Mouse (Mus musculus) heart, embryonic 16.5 days (tissue): ENCODE data around the gene Cyba. TPM values are rescaled to one million over a fixed set of nuclear protein-coding genes. Genes with fewer than 3 reads are reported as not detected.

Experiments
- ATAC-seq: fragments of 200-750 bp; cut with Nextera tagmentation; replicated peaks from 2 replicates; pipeline ENCODE4 v1.8.0; 2017; ENCODE audit warnings: moderate number of reproducible peaks; ENCODE audit not compliant: insufficient read depth, low FRiP score; ENCODE audit errors: extremely low read depth
- H3K27ac ChIP-seq: fragments of 300-500 bp; sonication (generic); 2 replicates; pipeline ENCODE4 v1.5.1; 2014; ENCODE audit warnings: mild to moderate bottlenecking, low read length, control low read depth, moderate library complexity
- H3K27me3 ChIP-seq: fragments of 300-500 bp; sonication (generic); 2 replicates; pipeline ENCODE4 v1.6.1; 2014; ENCODE audit warnings: low read length, mixed read lengths; ENCODE audit not compliant: control insufficient read depth, insufficient read depth
- H3K36me3 ChIP-seq: fragments of 300-500 bp; sonication (generic); 2 replicates; pipeline ENCODE4 v1.6.1; 2014; ENCODE audit not compliant: control insufficient read depth, insufficient read depth
- H3K4me1 ChIP-seq: fragments of 300-500 bp; sonication (generic); 2 replicates; pipeline ENCODE4 v1.6.1; 2014; ENCODE audit warnings: low read length, mixed read lengths; ENCODE audit not compliant: control insufficient read depth, insufficient read depth
- H3K4me2 ChIP-seq: fragments of 300-500 bp; sonication (generic); 2 replicates; pipeline ENCODE4 v1.6.1; 2014; ENCODE audit warnings: low read depth, mild to moderate bottlenecking, control low read depth, low read length
- H3K4me3 ChIP-seq: fragments of 300-500 bp; sonication (generic); 2 replicates; pipeline ENCODE4 v1.5.1; 2014; ENCODE audit warnings: mild to moderate bottlenecking, control low read depth, low read length
- H3K9ac ChIP-seq: fragments of 300-500 bp; sonication (generic); 2 replicates; pipeline ENCODE4 v1.6.1; 2014; ENCODE audit warnings: low read length, control low read depth
- H3K9me3 ChIP-seq: fragments of 300-500 bp; sonication (generic); replicated peaks from 2 replicates; pipeline ENCODE4 v1.6.1; 2016; ENCODE audit warnings: low read length; ENCODE audit not compliant: control insufficient read depth
- WGBS: fragments of 180-500 bp; shearing (Covaris S2); extraction: QIAGEN DNeasy Blood & Tissue Kit; methylation state at CpG from one replicate; pipeline ENCODE4 v1.1.7; 2014; 5-methylcytosine and 5-hydroxymethylcytosine counted together
- polyA plus RNA-seq: library from polyadenylated mRNA; unstranded; fragments of >200 nt; fragmentation: Nextera tagmentation; extraction: Ambion mirVana; gene quantifications from 2 replicates; pipeline ENCODE4 v1.2.1, GENCODE M21; 2015

Gene Cyba
- polyA plus RNA-seq, 1 experiment from 2014 or later: 170 TPM

DNA sequence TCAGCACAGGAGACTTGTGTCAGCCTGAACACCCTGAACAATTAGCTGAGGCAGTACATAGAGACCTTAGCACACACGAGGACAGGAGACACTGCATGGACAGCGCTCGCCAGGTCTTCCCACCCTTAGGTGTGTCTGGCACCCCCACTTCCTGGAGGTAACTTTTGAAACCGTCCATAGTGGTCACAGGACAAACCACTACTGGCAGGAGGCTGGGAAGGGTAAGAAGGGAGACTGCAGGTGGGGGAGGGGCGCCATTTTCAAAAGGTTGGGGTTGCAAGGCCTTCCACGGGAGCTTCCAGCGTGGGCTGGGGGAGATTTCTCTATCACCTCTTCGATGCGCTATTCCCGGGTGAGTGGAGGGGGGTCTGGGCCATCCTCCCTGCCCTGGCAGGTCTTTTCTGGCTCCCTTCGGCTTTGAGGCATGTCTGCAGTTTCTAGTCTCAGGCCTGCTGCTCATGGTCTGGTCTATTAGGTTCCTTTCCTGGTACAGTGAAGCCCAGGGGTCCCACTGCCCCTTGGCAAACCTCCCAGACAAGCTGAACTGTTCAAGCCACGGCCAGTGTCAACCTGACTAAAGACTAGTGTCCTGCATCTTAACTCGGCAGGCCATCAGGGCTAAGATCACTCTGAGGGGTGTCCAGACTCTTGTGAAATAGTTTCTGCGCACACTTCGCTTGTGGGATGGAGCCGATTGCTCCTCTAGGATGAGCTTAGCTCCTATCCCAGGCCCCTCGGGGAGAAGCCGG, 862 bp downstream of the Cyba start:
- no peak for ATAC-seq
- Histone ChIP-seq H3K4me2 (peak overlapping the region; percentile 79), H3K4me3 (peak overlapping the region; percentile 67), H3K9me3 (peaks cover 3% of the 10 kb centered on the region), H3K36me3 (peaks cover 15% of the 10 kb centered on the region), H3K27ac (peak overlapping the region; percentile 78), H3K4me1 (peaks cover 14% of the 10 kb centered on the region), H3K9ac (peak overlapping the region; percentile 83), H3K27me3 (no peaks in the 10 kb centered on the region)
- WGBS: 27% methylated on average over 18 of the region's 18 CpGs

DNA sequence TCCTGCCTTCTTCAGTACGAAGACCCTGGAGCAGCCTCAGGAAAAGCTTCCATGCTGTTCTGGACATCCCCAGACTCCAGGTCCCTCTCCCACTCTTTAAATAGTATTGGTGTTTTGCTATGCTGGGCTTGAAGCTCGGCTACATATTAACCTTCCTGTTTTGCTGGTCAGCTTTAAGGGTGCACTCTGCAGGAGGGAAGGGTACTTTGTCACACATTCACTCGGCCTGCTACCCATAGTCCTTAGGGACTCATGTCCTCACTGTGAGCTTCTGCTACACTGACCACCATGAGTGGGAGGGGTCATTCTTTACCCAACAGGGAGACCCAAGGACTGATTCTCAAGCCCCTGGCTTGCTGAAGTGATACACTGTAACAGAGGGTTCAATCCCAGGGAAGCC, 2.1 kb downstream of the Cyba start:
- H3K9me3 ChIP-seq: peaks cover 3% of the 10 kb centered on the region
- peaks cover 14% of the 10 kb centered on the region for H3K4me1 ChIP-seq
- H3K27ac ChIP-seq: no peak overlapping the region
- WGBS: 81% methylated on average over 3 of the region's 3 CpGs
- H3K4me3 ChIP-seq: no peak overlapping the region
- peaks cover 5% of the 10 kb centered on the region for H3K36me3 ChIP-seq
- ATAC-seq: no peak
- no peaks in the 10 kb centered on the region for H3K27me3 ChIP-seq
- no peak overlapping the region for H3K9ac ChIP-seq
- H3K4me2 ChIP-seq: no peak overlapping the region

DNA sequence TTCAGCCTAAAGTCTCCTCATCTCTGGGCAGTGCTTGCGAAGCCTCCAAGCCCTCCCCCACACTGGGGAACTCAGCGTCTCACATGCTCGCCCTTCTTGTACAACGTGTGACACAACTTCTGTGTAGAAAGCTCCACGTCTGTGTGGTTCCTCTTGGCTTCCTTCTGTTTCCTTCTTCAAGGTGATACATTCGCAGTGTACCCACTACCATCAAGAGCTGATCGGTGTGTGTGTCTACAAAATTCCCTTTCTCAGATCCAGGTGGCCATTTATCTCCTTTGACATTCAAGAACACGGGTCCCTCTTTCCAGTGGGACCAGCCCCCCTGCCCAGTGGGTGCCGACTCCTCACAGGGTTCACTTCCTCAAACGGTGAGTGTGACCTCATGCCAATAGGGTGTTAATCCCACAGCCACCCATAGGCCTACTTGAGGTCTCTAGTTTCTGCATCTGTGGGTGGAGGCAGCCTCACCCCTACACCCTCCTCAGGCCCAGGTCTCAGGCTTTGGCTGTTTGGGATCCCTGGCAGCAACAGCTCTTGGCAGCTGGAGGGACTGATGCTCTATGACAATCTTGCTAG, 2.6 kb downstream of the Cyba start:
- no peaks in the 10 kb centered on the region; the same call in none of the 2 replicates for H3K36me3 ChIP-seq
- H3K27me3 ChIP-seq: no peaks in the 10 kb centered on the region
- H3K9me3 ChIP-seq: no peaks in the 10 kb centered on the region; the same call in 1 of the 2 replicates
- ATAC-seq: no peak
- H3K27ac ChIP-seq: no peak overlapping the region
- no peak overlapping the region for H3K9ac ChIP-seq
- no peak overlapping the region for H3K4me2 ChIP-seq
- no peak overlapping the region for H3K4me3 ChIP-seq
- peaks cover 14% of the 10 kb centered on the region for H3K4me1 ChIP-seq
- WGBS: 72% methylated on average over 10 of the region's 10 CpGs

DNA sequence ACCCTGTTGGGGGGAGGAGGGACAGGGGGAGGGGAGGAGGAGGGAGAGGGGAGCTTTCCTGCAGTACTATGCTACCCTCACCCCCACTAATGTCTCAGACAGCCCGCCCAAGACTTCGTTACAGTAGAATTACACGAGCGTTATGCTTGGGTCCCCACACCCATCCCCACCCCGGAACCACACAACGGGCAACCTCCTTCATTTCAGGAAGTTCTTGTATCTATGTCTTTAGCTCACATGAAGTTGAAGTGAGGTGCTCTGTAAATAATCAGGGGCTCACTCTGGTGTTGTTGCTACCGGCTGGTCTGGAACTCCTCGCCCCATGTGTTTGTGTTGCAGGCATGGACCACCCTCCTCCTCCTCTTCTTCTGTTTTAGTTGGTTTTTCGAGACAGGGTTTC, 4.6 kb downstream of the Cyba start:
- H3K9me3 ChIP-seq: no peaks in the 10 kb centered on the region
- H3K36me3 ChIP-seq: no peaks in the 10 kb centered on the region; the same call in 1 of the 2 replicates
- H3K9ac ChIP-seq: no peak overlapping the region
- peaks cover 23% of the 10 kb centered on the region for H3K4me1 ChIP-seq
- ATAC-seq: no peak
- H3K4me2 ChIP-seq: no peak overlapping the region
- H3K27me3 ChIP-seq: no peaks in the 10 kb centered on the region
- no peak overlapping the region for H3K27ac ChIP-seq
- 81% methylated on average over 9 of the region's 9 CpGs for WGBS
- no peak overlapping the region for H3K4me3 ChIP-seq

DNA sequence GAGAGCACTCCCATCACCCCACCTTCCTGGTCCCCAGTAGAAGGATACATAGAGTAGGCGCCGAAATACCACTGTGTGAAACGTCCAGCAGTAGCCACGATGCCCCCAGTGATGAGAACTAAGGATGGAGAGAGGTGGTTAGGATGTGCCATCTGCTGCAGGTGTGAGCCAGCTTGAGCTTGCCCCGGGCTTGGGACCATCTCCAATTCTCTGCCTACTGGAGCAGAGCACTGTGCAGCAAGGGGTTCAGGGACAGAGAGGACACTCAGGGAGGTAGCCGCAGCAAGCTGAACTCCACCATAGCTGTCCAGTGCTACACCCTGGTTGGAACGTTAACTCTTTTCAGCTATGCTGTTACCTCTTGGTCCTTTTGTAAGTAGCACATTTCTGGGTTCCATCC, 5.1 kb downstream of the Cyba start:
- WGBS: 92% methylated on average over 7 of the region's 7 CpGs

DNA sequence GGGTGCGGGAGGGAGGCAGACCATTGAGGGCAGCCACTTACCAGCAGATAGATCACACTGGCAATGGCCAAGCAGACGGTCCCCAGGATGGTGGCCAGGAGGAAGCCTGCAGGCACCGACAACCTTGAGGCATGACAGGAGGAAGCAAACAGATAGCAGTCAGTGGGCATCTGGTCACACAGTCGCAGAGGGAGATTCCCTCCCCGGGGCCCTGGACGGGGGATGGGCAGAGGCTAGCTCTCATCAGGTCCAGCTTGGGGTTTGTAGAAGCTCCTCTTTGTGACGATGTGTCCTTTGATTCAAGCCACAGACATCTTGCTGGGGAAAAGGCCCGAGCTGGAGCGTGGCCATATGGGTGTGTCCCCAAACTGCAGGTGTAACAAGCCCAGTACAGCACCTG, 6.6 kb downstream of the Cyba start:
- no peak overlapping the region for H3K4me2 ChIP-seq
- H3K4me3 ChIP-seq: no peak overlapping the region
- ATAC-seq: no peak
- no peaks in the 10 kb centered on the region; the same call in 1 of the 2 replicates for H3K36me3 ChIP-seq
- no peak overlapping the region for H3K9ac ChIP-seq
- WGBS: 58% methylated on average over 9 of the region's 9 CpGs
- no peak overlapping the region for H3K27ac ChIP-seq
- H3K4me1 ChIP-seq: peaks cover 10% of the 10 kb centered on the region
- no peaks in the 10 kb centered on the region for H3K9me3 ChIP-seq
- no peaks in the 10 kb centered on the region for H3K27me3 ChIP-seq

More for the DNA sequence above, 5.1 kb downstream of the Cyba start:
- H3K9ac ChIP-seq: no peak overlapping the region
- H3K27ac ChIP-seq: no peak overlapping the region
- H3K4me1 ChIP-seq: peaks cover 21% of the 10 kb centered on the region
- no peak overlapping the region for H3K4me2 ChIP-seq
- ATAC-seq: no peak
- no peaks in the 10 kb centered on the region for H3K9me3 ChIP-seq
- H3K36me3 ChIP-seq: no peaks in the 10 kb centered on the region; the same call in 1 of the 2 replicates
- H3K27me3 ChIP-seq: no peaks in the 10 kb centered on the region
- no peak overlapping the region for H3K4me3 ChIP-seq

DNA sequence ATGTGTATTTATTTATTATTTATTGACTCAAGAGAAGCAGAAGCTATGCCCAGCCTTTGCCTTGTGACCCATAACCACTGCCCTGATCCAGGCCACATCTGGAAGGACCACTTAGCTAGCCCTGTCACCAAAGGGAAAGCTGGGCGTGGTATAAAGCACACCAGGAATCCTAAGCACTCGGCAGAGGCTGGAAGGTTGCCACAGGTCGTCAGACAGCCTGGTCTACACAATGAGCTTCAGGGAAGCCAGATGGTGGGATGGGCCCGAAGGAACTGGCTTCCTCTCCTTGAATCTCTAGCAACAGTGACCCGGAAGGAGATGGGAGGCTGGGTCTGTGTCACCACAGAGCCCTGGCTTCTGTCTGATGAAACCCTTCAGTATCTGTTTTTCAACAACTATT, 9.1 kb downstream of the Cyba start:
- Histone ChIP-seq H3K9ac (no peak overlapping the region), H3K36me3 (peaks cover 2% of the 10 kb centered on the region; the same call in 1 of the 2 replicates), H3K4me1 (peaks cover 13% of the 10 kb centered on the region), H3K9me3 (no peaks in the 10 kb centered on the region), H3K4me2 (no peak overlapping the region), H3K4me3 (no peak overlapping the region), H3K27me3 (no peaks in the 10 kb centered on the region), H3K27ac (no peak overlapping the region)
- ATAC-seq: 0 out of 2 replicates have a peak, but pooled peaks have one; percentile 49
- 21% methylated on average over 5 of the region's 5 CpGs for WGBS

DNA sequence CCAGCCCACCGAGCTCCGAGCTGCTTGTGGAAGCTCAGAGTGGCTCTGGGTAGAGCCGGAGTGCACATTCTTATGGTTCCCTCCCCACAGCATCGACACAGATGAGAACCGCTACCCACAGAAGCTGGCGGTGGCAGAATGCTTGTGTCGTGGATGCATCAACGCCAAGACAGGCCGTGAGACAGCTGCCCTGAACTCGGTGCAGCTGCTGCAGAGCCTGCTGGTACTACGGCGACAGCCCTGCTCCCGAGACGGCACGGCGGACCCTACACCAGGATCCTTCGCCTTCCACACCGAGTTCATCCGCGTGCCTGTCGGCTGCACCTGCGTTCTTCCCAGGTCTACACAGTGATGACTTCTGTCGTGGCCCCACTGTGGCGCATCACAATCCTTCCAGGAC, 9.5 kb downstream of the Cyba start:
- WGBS: 80% methylated on average over 24 of the region's 24 CpGs
- no peak overlapping the region for H3K4me3 ChIP-seq
- H3K27me3 ChIP-seq: no peaks in the 10 kb centered on the region
- no peak overlapping the region for H3K9ac ChIP-seq
- no peaks in the 10 kb centered on the region for H3K9me3 ChIP-seq
- peaks cover 13% of the 10 kb centered on the region for H3K4me1 ChIP-seq
- no peak overlapping the region for H3K27ac ChIP-seq
- ATAC-seq: no peak
- peaks cover 5% of the 10 kb centered on the region; the same call in 1 of the 2 replicates for H3K36me3 ChIP-seq
- no peak overlapping the region for H3K4me2 ChIP-seq

DNA sequence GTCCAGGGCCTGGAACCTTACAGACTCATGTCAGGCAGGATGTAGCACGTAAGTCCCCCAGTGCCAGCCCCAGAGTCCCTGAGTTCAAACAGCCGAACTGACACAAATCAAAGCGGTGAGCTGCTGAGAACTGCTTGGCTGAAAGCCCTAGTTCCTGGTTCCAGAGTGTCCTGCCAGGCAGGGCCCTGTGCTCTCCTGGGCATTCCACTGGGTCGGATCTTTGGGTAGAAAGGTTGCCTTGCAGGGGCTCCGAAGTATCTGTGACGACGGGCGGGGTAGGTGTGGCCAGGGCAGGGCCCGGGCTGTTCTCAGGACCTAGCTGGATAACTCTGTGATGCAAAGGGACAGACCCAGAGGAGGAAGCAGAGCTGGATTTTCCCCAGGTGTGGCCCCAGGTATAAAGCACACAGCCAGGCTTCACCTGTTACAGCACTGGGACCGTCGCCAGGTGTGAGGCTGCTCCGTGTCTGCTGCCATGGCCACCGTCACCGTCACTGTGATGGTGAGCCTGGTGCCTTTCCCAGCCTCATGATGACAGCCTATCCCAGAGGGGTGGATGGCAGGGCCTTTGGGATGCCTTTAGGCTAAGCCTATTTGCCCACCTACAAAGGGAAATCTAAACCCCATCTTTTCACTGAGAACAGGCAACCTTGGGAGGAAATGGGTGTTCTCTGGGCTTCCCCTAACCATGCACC, 11.2 kb downstream of the Cyba start, which contains the start of gene Il17c:
Gene Il17c (plus strand): TSS at position 645 of the 695 bp plus-strand sequence.
- no peak within 1 kb of the TSS for H3K27ac ChIP-seq
- H3K9me3 ChIP-seq: no peaks in the 10 kb centered on the region
- 69% methylated on average over 14 of the region's 14 CpGs for WGBS
- no peak within 1 kb of the TSS for H3K4me2 ChIP-seq
- H3K4me3 ChIP-seq: no peak within 1 kb of the TSS
- no peaks in the 10 kb centered on the region for H3K27me3 ChIP-seq
- ATAC-seq: no peak
- no peak within 1 kb of the TSS for H3K9ac ChIP-seq
- H3K36me3 ChIP-seq: peaks cover 12% of the 10 kb centered on the region; the same call in 1 of the 2 replicates
- peaks cover 13% of the 10 kb centered on the region for H3K4me1 ChIP-seq
